Mouse (Mus musculus) myocyte (in vitro differentiated cells): ENCODE measurements at regions not wholly inside any gene's neighbourhood (a gene's known extent, or its start where the extent isn't known, plus 50 kb on each side); places are given as distances from the start of the nearest gene placed in this dataset.

Experiments used
- H3K27me3 ChIP-seq: one replicate; pipeline ENCODE4 v1.6.1; 2011; ENCODE audit not compliant: control insufficient read depth, insufficient read depth, insufficient read length
- H3K36me3 ChIP-seq: one replicate; pipeline ENCODE4 v1.6.1; 2011; ENCODE audit not compliant: control insufficient read depth, insufficient read depth
- H3K4me2 ChIP-seq: one replicate; pipeline ENCODE4 v1.6.1; 2011; ENCODE audit warnings: low read depth, control low read depth
- H3K4me3 ChIP-seq: one replicate; pipeline ENCODE4 v1.5.1; 2011; ENCODE audit warnings: mild to moderate bottlenecking, control low read depth, moderate library complexity
- H3K79me2 ChIP-seq: one replicate; pipeline ENCODE4 v1.6.1; 2011; ENCODE audit not compliant: control insufficient read depth, insufficient read depth
- H3ac ChIP-seq: one replicate; pipeline ENCODE4 v1.6.1; 2011; ENCODE audit not compliant: control insufficient read depth, insufficient read length
- CEBPB ChIP-seq: IDR thresholded peaks from 2 replicates; pipeline ENCODE4 v1.6.1; 2011; ENCODE audit warnings: mild to moderate bottlenecking, moderate library complexity; ENCODE audit not compliant: poor library complexity, insufficient read depth, severe bottlenecking
- E2F4 ChIP-seq: IDR thresholded peaks from one replicate; pipeline ENCODE4 v1.6.1; 2011; ENCODE audit warnings: mild to moderate bottlenecking, control low read depth, moderate library complexity; ENCODE audit not compliant: insufficient read depth
- MAX ChIP-seq: IDR thresholded peaks from one replicate; pipeline ENCODE4 v1.6.1; 2011; ENCODE audit warnings: low read depth, mild to moderate bottlenecking, control low read depth
- MYOD1 ChIP-seq, 3 experiments: IDR thresholded peaks; one replicate each; pipeline ENCODE4 v1.6.1; 2011; ENCODE audit warnings: control low read depth in 2 of 3, low read depth in 2 of 3, mild to moderate bottlenecking in 2 of 3, moderate library complexity in 1 of 3; ENCODE audit not compliant: insufficient read length in 2 of 3, control insufficient read depth in 1 of 3
- MYOG ChIP-seq, 3 experiments: IDR thresholded peaks; one replicate each; pipeline ENCODE4 v1.6.1; 2011; ENCODE audit warnings: control low read depth in 2 of 3, low read depth in 2 of 3, mild to moderate bottlenecking in 2 of 3; ENCODE audit not compliant: insufficient read length in 2 of 3, control insufficient read depth in 1 of 3, insufficient read depth in 1 of 3
- POLR2A ChIP-seq: IDR thresholded peaks from one replicate; pipeline ENCODE4 v1.6.1; 2011; ENCODE audit warnings: low read depth, mild to moderate bottlenecking, control low read depth, moderate library complexity; ENCODE audit not compliant: insufficient read length
- POLR2AphosphoS2 ChIP-seq: IDR thresholded peaks from one replicate; pipeline ENCODE4 v1.6.1; 2011; ENCODE audit warnings: low read depth, control low read depth; ENCODE audit not compliant: insufficient read length
- REST ChIP-seq: IDR thresholded peaks from one replicate; pipeline ENCODE4 v1.6.1; 2011; ENCODE audit warnings: mild to moderate bottlenecking, control low read depth, moderate library complexity; ENCODE audit not compliant: insufficient read depth, insufficient read length
- SRF ChIP-seq: IDR thresholded peaks from one replicate; pipeline ENCODE4 v1.6.1; 2011; ENCODE audit warnings: low read depth; ENCODE audit not compliant: control insufficient read depth, insufficient read length
- TCF12 ChIP-seq: IDR thresholded peaks from one replicate; pipeline ENCODE4 v1.6.1; 2011; ENCODE audit warnings: mild to moderate bottlenecking, control low read depth; ENCODE audit not compliant: poor library complexity, insufficient read depth, severe bottlenecking
- TCF3 ChIP-seq: IDR thresholded peaks from one replicate; pipeline ENCODE4 v1.6.1; 2011; ENCODE audit warnings: low read depth, control low read depth; ENCODE audit not compliant: insufficient read length
- USF1 ChIP-seq: IDR thresholded peaks from one replicate; pipeline ENCODE4 v1.6.1; 2011; ENCODE audit warnings: low read depth, mild to moderate bottlenecking, control low read depth, moderate library complexity

- no peaks in the 10 kb centered on the region for H3K79me2 ChIP-seq
- H3K4me3 ChIP-seq: no peak overlapping the region
- no peak overlapping the region for H3K4me2 ChIP-seq
- H3K36me3 ChIP-seq: no peaks in the 10 kb centered on the region
- no peak overlapping the region for H3ac ChIP-seq
- H3K27me3 ChIP-seq: peaks cover 29% of the 10 kb centered on the region
- TF ChIP-seq TCF3 (no peak), POLR2AphosphoS2 (no peak), MAX (no peak), SRF (no peak), POLR2A (no peak)
These were observed 82.0 kb upstream of the Parp11 start for GRCm38 (mm10) chr6:127364591-127365187.

- TF ChIP-seq POLR2A: no peak
- TF ChIP-seq MAX: no peak
- TF ChIP-seq TCF3: no peak
- no peak for TF ChIP-seq MYOG (IDR thresholded peaks at IDR 0.05; ENCODE audit: control insufficient read depth in 1 of 3, insufficient read depth in 1 of 3, insufficient read length in 2 of 3, low read depth in 2 of 3)
- no peak for TF ChIP-seq E2F4
- TF ChIP-seq REST: no peak
- TF ChIP-seq MYOD1 (IDR thresholded peaks at IDR 0.05; ENCODE audit: control insufficient read depth in 1 of 3, insufficient read length in 2 of 3, low read depth in 2 of 3): no peak
- no peak for TF ChIP-seq POLR2AphosphoS2
- no peak for TF ChIP-seq USF1
- no peak for TF ChIP-seq TCF12
- no peak for TF ChIP-seq CEBPB
- TF ChIP-seq SRF: no peak
- H3K36me3 ChIP-seq: no peaks in the 10 kb centered on the region
- no peaks in the 10 kb centered on the region for H3K79me2 ChIP-seq
- H3ac ChIP-seq: no peak overlapping the region
- H3K27me3 ChIP-seq: peaks cover 29% of the 10 kb centered on the region
- no peak overlapping the region for H3K4me3 ChIP-seq
- H3K4me2 ChIP-seq: no peak overlapping the region
These were observed 81.4 kb upstream of the Parp11 start for GRCm38 (mm10) chr6:127365246-127365645.

- Histone ChIP-seq H3K27me3 (peaks cover 28% of the 10 kb centered on the region), H3K4me2 (no peak overlapping the region), H3K4me3 (no peak overlapping the region), H3K79me2 (no peaks in the 10 kb centered on the region), H3ac (no peak overlapping the region), H3K36me3 (no peaks in the 10 kb centered on the region)
- no peak for TF ChIP-seq MAX
- TF ChIP-seq TCF12: no peak
- TF ChIP-seq POLR2A: no peak
- no peak for TF ChIP-seq E2F4
- no peak for TF ChIP-seq MYOD1 (IDR thresholded peaks at IDR 0.05; ENCODE audit: control insufficient read depth in 1 of 3, insufficient read length in 2 of 3, low read depth in 2 of 3)
- TF ChIP-seq SRF: no peak
- TF ChIP-seq USF1: no peak
- no peak for TF ChIP-seq MYOG (IDR thresholded peaks at IDR 0.05; ENCODE audit: control insufficient read depth in 1 of 3, insufficient read depth in 1 of 3, insufficient read length in 2 of 3, low read depth in 2 of 3)
- no peak for TF ChIP-seq POLR2AphosphoS2
These were observed 81.0 kb upstream of the Parp11 start for GRCm38 (mm10) chr6:127365651-127366050.

- TF ChIP-seq E2F4 (no peak), USF1 (no peak), MAX (no peak), MYOG (IDR thresholded peaks at IDR 0.05; ENCODE audit: control insufficient read depth in 1 of 3, insufficient read depth in 1 of 3, insufficient read length in 2 of 3, low read depth in 2 of 3) (no peak), CEBPB (no peak), TCF12 (no peak), MYOD1 (IDR thresholded peaks at IDR 0.05; ENCODE audit: control insufficient read depth in 1 of 3, insufficient read length in 2 of 3, low read depth in 2 of 3) (no peak), POLR2AphosphoS2 (no peak), SRF (no peak)
- Histone ChIP-seq H3K4me3 (no peak overlapping the region), H3K36me3 (no peaks in the 10 kb centered on the region), H3K27me3 (no peaks in the 10 kb centered on the region), H3K79me2 (no peaks in the 10 kb centered on the region), H3K4me2 (no peak overlapping the region), H3ac (no peak overlapping the region)
These were observed 73.6 kb upstream of the Parp11 start for GRCm38 (mm10) chr6:127373052-127373451.

GRCm38 (mm10) chr6:127373797-127374463 is 72.7 kb upstream of the Parp11 start:
- H3K79me2 ChIP-seq: no peaks in the 10 kb centered on the region
- no peaks in the 10 kb centered on the region for H3K27me3 ChIP-seq
- H3K4me3 ChIP-seq: no peak overlapping the region
- H3K4me2 ChIP-seq: no peak overlapping the region
- TF ChIP-seq MYOD1 (IDR thresholded peaks at IDR 0.05; ENCODE audit: control insufficient read depth in 1 of 3, insufficient read length in 2 of 3, low read depth in 2 of 3): no peak
- no peak for TF ChIP-seq TCF3
- no peak for TF ChIP-seq REST
- no peak for TF ChIP-seq CEBPB
- TF ChIP-seq POLR2AphosphoS2: no peak
- no peak for TF ChIP-seq MYOG (IDR thresholded peaks at IDR 0.05; ENCODE audit: control insufficient read depth in 1 of 3, insufficient read depth in 1 of 3, insufficient read length in 2 of 3, low read depth in 2 of 3)
- TF ChIP-seq USF1: no peak
- TF ChIP-seq MAX: no peak
- TF ChIP-seq POLR2A: no peak
- no peak for TF ChIP-seq SRF
- TF ChIP-seq TCF12: no peak
- TF ChIP-seq E2F4: no peak
- no peak overlapping the region for H3ac ChIP-seq
- no peaks in the 10 kb centered on the region for H3K36me3 ChIP-seq
